Mouse (Mus musculus) layer of hippocampus, postnatal 14 days (tissue): Measurements from ENCODE around the gene Sstr1. TPM values are rescaled to one million over a fixed set of nuclear protein-coding genes. Genes with fewer than 3 reads are reported as not detected.

Experiments
- DNase-seq, 2 experiments: peaks; one replicate each; pipeline ENCODE4 v3.0.0; 2021 to 2022; ENCODE audit warnings: low spot score in 2 of 2, mixed read lengths in 1 of 2
- long read RNA-seq, 2 experiments: library from polyadenylated mRNA; stranded (forward); transcript quantifications; one replicate each; pipeline ENCODE4 v2.0.0; 2021
- total RNA-seq, 2 experiments: library from RNA; stranded (reverse); gene quantifications; 2 replicates each; pipeline ENCODE4 v1.2.3; 2021

Gene Sstr1
- total RNA-seq, result 10 to 100 TPM; 31.2 to 33.2 TPM
- long read RNA-seq, experiment 1, result 0 reads
- long read RNA-seq, experiment 2, result 0 reads

DNA sequence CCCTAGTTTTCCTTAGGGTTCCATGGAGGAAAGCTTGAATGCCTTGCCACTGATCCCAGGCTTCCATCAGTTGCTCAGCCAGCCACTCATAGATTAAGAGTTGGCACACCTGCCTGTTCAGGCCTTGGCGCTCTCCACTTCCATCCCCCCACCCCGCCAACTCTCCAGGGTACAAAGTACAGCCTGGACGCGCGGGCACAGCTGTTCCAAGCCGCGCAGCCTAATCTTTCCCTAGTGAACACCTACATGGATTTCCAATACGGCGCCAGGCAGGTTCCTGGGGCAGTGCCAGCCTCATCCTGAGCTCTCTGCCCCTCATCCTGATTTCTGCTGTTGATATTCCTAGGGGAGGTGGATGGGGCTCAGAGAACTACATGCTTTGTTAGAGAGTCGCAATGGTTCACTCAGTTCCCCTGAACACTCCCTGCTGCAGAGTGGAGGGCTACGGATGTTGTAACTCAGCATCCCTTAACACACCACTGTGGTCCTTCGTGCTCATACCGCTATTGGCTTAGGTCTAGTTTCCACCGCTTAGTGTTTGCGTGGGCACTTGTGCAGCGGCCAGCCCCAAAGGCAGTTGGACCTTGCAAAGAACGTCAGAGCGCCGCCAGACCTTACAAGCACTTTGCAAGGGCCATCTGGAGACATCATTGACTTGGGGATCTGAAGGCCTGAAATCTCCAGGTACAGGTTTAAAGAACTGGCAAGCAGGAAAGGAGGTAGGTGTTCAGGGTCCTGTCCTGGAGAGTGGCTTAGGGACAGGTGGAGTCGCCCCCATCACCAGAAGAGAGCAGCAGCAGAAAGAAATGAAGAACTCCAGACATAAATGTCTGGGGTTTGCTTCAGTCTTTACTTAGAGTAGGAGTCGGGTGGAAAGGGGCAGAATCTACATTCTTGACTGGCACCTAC is at the start of gene Sstr1:
Sstr1 (plus strand) TSS at position 610 of the 909 bp plus-strand sequence.
- peak; percentile 17 to 24 for DNase-seq

DNA sequence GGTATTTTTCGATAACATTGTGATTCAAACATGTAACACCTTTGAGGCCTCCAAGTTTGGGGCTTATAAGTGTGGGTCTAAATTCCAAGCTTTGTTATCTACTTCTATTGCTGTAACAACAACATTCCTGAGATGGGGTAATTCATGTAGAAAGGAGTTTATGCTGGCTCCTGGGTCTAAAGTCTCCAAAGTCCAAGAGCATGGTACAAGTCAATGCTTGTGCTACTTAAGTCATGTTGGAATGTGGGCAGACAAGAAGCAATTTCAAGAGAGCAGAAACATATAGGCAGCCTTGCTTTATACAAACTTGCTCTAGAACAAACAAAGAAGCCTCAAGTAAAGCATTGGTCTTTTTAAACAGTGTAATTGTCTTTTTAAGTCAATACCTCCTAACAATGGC is 12.8 kb upstream of the Sstr1 start:
- no peak for DNase-seq

DNA sequence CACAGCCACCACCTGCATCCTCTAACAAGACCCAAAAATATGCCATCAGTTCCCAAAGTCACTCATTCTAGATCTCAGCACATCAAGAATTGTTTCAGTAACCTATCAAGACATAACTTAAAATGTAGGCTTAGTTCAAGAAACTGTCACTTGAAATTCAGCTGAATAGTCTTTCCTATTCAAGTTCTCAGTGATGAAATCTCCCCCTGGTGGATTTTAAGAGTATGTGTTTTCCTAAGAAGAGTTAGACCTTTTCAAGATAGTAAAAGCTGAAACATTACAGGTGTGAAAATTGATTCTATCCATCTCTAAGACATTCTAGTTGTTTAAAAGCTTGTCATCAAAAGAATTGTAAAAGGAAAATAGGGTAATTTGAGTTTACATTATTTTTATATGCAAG is 10.4 kb upstream of the Sstr1 start:
- DNase-seq, result no peak

DNA sequence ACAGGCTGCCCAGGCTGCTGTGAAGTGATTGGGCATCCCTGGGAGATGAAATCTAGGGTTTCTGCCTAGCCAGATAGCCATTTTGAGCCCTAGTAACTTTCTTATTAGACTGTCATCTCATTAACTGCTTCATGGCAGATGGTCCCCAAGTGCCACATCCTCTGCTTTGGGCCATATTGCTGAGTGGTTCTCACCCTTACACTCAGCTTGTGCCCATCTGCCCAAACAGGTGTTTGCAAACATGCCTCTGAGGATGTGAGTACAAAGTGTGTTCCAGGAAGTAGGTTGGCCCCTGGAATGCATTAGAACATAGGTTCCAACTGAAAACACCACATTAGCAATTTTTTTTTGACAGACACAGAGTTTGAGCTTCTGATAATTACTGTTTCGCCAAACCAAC is 3.6 kb upstream of the Sstr1 start:
- DNase-seq, result peak in 1 of 2 experiments; percentile 4

DNA sequence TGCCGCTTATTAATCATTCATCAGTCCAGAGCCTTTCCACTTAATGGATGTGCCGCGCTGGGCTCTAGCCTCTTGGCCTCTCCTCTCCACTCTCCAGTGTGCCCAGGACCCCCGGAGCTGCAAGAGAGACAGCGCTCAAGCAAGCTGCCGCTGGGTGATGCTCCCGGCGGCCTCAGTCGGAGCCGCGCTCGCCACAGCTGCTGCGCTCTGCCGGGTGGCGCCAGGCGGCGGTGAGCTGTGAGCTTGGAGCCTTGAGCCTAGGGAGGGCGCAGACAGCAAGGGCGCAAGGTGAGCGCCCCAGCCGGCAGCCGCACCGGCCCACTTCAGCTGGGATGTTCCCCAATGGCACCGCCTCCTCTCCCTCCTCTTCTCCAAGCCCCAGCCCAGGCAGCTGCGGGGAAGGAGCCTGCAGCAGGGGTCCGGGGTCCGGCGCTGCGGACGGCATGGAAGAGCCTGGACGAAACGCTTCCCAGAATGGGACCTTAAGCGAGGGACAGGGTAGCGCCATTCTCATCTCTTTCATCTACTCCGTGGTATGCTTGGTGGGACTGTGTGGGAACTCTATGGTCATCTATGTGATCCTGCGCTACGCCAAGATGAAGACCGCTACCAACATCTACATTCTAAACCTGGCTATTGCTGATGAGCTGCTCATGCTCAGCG is 820 bp downstream of the Sstr1 start:
- DNase-seq, result peak; percentile 29 to 63

DNA sequence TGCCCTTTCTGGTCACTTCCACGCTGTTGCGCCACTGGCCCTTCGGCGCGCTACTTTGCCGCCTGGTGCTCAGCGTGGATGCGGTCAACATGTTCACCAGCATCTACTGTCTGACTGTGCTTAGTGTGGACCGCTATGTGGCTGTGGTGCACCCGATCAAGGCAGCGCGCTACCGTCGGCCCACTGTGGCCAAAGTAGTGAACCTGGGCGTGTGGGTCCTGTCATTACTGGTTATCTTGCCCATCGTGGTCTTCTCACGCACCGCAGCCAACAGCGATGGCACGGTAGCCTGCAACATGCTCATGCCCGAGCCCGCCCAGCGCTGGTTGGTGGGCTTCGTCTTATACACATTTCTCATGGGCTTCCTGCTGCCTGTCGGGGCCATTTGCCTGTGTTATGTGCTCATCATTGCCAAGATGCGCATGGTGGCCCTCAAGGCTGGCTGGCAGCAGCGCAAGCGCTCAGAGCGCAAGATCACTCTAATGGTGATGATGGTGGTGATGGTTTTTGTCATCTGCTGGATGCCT is 1.4 kb downstream of the Sstr1 start:
- DNase-seq, result peak; percentile 47 to 64

DNA sequence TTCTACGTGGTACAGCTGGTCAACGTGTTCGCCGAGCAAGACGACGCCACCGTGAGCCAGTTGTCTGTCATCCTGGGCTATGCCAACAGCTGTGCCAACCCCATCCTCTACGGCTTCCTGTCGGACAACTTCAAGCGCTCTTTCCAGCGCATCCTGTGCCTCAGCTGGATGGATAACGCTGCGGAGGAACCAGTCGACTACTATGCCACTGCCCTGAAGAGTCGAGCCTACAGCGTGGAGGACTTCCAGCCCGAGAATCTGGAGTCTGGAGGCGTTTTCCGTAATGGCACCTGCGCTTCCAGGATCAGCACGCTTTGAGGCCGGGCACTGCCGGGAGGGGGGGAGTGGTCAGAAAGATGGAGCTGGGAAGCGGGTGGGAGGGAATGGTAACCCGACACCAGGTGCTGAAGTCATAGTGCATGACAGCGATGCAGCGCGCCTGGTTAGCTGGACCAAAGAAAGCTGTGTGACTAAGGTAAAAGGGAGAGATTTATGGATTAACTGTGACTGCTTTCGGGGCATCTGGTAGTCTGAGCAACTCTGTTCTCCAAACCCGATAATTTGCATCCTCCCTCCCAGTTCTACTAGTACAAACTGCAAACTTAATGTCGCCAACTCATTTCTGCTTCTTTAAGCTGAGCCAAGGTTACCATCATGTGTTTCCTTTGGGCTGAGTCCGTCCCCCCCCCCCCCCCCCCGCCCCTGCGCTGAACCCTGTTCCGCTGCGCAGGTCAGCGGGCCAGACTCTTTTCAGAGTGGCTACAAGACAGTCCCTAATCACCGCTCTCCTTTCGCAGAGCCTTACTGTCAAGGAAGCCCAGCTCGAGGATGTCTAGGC is 2.1 kb downstream of the Sstr1 start:
- DNase-seq, result no peak

DNA sequence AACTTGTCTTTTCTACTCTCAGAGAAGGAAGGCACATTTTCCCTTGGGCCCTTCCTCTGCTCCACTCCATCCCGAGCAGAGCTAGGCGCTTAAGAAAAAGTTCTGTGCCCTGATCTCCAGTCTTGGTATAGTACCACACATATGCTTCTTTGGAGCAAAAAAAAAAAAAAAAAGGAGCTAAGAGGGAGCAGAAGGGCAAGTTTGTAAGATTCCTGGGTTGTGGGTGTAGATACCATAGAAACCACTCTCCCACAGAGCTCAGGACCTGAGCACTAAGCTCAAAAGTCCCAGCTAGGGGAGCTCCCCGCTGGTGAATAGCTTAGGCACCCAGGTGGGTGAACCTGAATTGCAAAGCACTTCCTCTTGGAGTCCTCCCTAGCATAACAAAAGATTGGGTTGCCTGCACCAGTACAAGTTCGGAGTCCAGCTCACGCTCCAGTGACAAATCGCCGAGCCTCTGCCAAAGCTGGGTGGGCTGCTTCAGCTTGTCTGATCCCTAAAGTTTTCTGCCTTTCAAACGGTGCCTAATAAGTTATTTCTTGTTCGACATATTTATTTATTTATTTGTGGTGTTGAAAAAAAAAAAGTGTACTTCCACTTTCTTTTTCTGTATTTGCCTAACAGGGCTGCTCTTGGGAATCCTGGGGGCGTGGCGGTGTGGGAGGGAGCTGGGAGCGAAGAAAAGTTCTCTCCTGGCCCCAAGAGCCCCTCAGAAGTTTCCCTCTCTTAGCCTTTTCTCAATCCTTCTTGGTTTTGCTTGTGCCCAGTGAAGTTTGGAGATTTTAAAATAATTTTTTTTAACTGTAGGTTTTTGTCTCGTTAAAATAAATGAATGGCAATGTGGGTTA is 2.9 kb downstream of the Sstr1 start:
- DNase-seq, result no peak

DNA sequence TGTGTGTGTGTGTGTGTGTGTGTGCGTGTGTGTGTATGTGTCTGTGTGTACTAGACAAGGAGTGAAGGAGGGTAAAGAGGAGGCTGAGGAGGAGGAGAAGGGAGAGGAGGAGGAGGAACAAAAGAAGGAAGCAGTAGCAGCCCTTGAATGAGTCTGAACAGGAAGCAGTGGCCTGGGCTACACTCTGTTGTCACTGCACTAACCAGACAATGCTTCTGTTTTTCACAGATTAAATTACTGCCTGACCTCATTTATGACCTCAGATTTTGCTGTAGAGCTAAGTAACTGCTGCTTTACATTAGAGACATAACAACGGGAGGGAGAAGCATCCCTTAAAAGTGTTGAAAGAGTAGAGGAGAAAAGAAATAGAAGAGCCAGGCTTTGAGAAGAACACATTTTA is 4.6 kb downstream of the Sstr1 start:
- no peak for DNase-seq

DNA sequence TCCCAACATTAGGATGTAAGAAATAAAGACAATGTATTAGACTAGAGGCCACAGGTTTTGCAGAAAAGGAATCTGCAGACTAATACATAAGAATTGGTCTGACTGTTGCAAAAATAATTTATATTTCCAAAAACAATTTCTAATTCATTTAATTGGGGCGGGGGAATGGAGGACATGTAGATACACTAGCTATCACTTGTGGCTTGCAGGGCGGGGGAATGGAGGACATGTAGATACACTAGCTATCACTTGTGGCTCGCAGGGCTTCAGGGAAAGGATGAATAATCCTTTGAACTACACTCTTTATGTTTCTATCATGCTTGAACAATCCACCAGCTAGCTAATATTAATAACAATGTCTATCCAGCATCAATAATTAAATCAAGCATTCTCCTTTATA is 7.5 kb downstream of the Sstr1 start:
- no peak for DNase-seq

DNA sequence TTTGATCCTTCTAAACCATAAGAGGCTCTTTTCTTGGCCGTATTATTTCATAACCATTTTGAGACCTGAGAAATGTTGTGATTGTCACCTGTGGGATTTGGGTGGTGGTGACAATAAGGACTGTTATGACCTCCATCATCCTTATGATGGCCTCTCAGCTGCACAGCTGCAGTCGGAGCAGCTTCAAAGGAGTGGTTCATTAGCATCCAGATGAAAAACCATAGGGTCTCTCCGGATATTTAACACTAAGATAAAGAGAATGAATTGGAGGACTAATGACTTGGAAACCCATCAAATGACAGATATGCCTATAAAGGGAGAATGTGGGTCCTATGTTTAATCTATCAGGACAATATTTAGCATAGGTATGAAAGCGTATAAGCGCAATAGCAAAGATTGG is 14.1 kb downstream of the Sstr1 start:
- no peak for DNase-seq

DNA sequence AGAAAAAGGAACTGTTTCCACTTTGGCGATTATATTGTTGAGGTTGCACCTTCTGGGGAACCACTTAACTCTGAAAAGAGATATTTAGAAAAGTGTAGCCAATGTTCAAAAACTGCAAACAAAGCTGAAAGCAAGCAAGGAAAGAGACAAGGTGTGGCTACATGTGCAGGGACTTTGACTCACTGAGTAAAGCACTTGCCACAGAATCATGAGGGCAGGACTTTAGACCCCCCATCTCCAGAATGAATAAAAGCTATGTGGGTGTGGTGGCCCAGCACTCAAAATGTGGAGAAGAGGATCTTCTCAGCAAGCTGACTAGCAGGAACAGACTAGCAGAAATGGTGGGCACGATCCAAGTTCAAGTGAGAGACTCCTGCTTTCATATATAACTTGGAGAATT is 20.9 kb downstream of the Sstr1 start:
- no peak for DNase-seq

DNA sequence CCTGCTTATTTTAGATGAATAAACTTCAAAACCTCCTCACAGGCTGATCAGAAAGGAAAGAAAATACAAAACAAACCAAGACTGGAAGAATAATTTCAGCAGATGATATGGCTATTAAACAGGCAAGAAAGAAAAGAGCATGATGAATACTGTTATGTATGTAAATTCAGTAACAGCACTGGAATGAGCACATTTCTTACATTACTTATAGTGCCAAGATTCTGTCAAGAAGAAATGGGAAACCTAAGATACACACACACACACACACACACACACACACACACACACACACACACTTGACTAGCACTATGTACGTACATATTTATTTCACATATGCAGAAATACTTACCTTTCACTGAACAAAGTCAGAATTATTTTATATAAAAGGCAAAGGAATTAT is 40.3 kb downstream of the Sstr1 start:
- no peak for DNase-seq

Other genes starting within 250 kb of the Sstr1 start
- 1 to 10 TPM; 3.2 to 3.3 TPM for gene Clec14a, start 57.5 kb downstream of the Sstr1 start, total RNA-seq